8 mouse cellular contexts compared by ENCODE assay signal in the genomic region with DNA sequence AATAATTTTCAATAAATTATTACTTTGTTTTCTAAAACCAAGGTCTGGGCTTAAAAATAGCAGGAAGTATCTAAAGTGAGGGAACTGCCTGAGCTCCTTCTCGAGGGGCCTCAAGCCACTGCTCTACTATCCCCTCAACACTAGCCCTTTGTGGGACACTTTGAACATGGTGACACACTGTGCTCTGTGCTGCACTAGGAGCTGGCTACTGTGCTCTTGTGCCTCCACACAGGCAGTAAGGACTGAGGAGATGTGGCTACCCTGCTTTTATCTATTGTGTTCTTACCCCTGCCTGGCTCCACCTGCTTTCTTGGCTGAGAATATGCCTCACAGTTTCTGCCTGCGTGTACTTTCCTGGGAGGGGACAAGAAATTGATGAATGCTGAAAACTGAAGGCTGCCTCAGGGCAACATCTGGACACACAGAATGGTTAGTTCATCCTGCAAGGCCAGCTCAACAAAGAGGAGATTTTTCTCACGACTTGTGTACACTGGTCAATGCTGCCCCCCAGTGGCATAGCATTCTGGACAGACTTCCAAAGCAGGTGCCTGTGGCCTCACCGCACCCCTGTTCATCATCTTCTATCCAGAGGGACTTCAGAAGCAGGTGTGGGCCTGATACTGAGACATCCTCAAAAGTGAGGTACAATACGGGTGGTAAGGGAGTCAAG.
DNase-seq lines count a peak whose midpoint lies in the region; ATAC-seq and TF ChIP-seq lines count a peak whose summit lies in the region.

No protein-coding gene starts in this region.

- peak; percentile 22 for TF ChIP-seq CTCF in E14TG2a.4 (conservative IDR thresholded peaks at IDR 0.05; ENCODE audit: low read length)
- TF ChIP-seq CTCF in cerebellum, adult 2 months (IDR thresholded peaks at IDR 0.05; ENCODE audit: borderline replicate concordance, insufficient read depth, low read depth, low read length): peak; percentile 70

- no peak for TF ChIP-seq POLR2A in cerebellum, adult 2 months (IDR thresholded peaks at IDR 0.05; ENCODE audit: borderline replicate concordance, insufficient read depth, low read length)

- no peak overlapping the region for H3K9ac ChIP-seq in heart, embryonic 12.5 days
- no peak overlapping the region for H3K9ac ChIP-seq in midbrain, embryonic 16.5 days (ENCODE audit: low read depth, low read length)

- no peaks in the 10 kb centered on the region for H3K4me1 ChIP-seq in heart, embryonic 12.5 days (replicated peaks)
- peaks cover 18% of the 10 kb centered on the region for H3K4me1 ChIP-seq in E14TG2a.4 (replicated peaks; ENCODE audit: low read depth, low read length)
- H3K4me1 ChIP-seq in cerebellum, adult 2 months (ENCODE audit: control insufficient read depth, insufficient read depth, low read length): no peaks in the 10 kb centered on the region
- H3K4me1 ChIP-seq in midbrain, embryonic 16.5 days (ENCODE audit: control insufficient read depth, insufficient read depth, low read length): peaks cover 3% of the 10 kb centered on the region; the same call in 1 of the 2 replicates

- peak; percentile 19 to 63 for DNase-seq in heart, adult 18-20 months
- peak; percentile 40 to 49 for DNase-seq in cerebellum, adult 2 months
- peak; percentile 50 to 76 for DNase-seq in frontal cortex, postnatal 36 days (ENCODE audit: low spot score in 2 of 2)
- DNase-seq in layer of hippocampus, postnatal 36 days: peak; percentile 40 to 58
- DNase-seq in urinary bladder, postnatal 4 days (ENCODE audit: low spot score in 2 of 2): peak; percentile 33 to 69

- H3K36me3 ChIP-seq in heart, embryonic 12.5 days: peaks cover 89% of the 10 kb centered on the region
- peaks cover 99% of the 10 kb centered on the region for H3K36me3 ChIP-seq in E14TG2a.4 (ENCODE audit: insufficient read depth, low read length)
- peaks cover 25% of the 10 kb centered on the region for H3K36me3 ChIP-seq in midbrain, embryonic 16.5 days (ENCODE audit: control insufficient read depth, insufficient read depth, low read length)

- no peaks in the 10 kb centered on the region for H3K9me3 ChIP-seq in heart, embryonic 12.5 days (replicated peaks)
- no peaks in the 10 kb centered on the region for H3K9me3 ChIP-seq in E14TG2a.4 (ENCODE audit: low read length)
- no peaks in the 10 kb centered on the region for H3K9me3 ChIP-seq in midbrain, embryonic 16.5 days (replicated peaks; ENCODE audit: control insufficient read depth, low read length, poor library complexity, severe bottlenecking)

- no peak overlapping the region for H3K4me3 ChIP-seq in heart, embryonic 12.5 days
- no peak overlapping the region for H3K4me3 ChIP-seq in E14TG2a.4 (replicated peaks; ENCODE audit: low read length)
- no peak overlapping the region for H3K4me3 ChIP-seq in cerebellum, adult 2 months (replicated peaks; ENCODE audit: insufficient read depth, low read depth, low read length)
- no peak overlapping the region for H3K4me3 ChIP-seq in midbrain, embryonic 16.5 days (ENCODE audit: low read depth, low read length)

- no peaks in the 10 kb centered on the region for H3K27me3 ChIP-seq in heart, embryonic 12.5 days (replicated peaks)
- H3K27me3 ChIP-seq in E14TG2a.4 (ENCODE audit: insufficient read depth, low read length): no peaks in the 10 kb centered on the region
- H3K27me3 ChIP-seq in cerebellum, adult 2 months (ENCODE audit: control insufficient read depth, insufficient read depth, low read length): no peaks in the 10 kb centered on the region
- H3K27me3 ChIP-seq in midbrain, embryonic 16.5 days (ENCODE audit: control insufficient read depth, insufficient read depth, low read depth, low read length): no peaks in the 10 kb centered on the region

- WGBS in heart, embryonic 12.5 days: 65% methylated on average over 5 of the region's 5 CpGs
- WGBS in cerebellum, adult 2 months: 54% methylated on average over 5 of the region's 5 CpGs
- WGBS in midbrain, embryonic 16.5 days: 52% methylated on average over 5 of the region's 5 CpGs

- H3K27ac ChIP-seq in heart, embryonic 12.5 days (ENCODE audit: poor library complexity, severe bottlenecking): no peak overlapping the region
- H3K27ac ChIP-seq in cerebellum, adult 2 months (ENCODE audit: insufficient read depth, low read length): no peak overlapping the region
- peak overlapping the region; percentile 62 for H3K27ac ChIP-seq in midbrain, embryonic 16.5 days (ENCODE audit: low read length)

- H3K4me2 ChIP-seq in heart, embryonic 12.5 days: no peak overlapping the region
- no peak overlapping the region for H3K4me2 ChIP-seq in midbrain, embryonic 16.5 days (ENCODE audit: low read length)

- ATAC-seq in heart, embryonic 12.5 days (ENCODE audit: insufficient number of reproducible peaks, low FRiP score): no peak
- ATAC-seq in midbrain, embryonic 16.5 days: peak; percentile 63; the same call in 1 of the 2 replicates
